Mouse (Mus musculus) testis, postnatal 14 days (tissue): ENCODE measurements around the gene Retsat.

Experiments used
- DNase-seq: peaks from one replicate; pipeline ENCODE4 v3.0.0; 2021; ENCODE audit warnings: low spot score

The Retsat gene

DNA sequence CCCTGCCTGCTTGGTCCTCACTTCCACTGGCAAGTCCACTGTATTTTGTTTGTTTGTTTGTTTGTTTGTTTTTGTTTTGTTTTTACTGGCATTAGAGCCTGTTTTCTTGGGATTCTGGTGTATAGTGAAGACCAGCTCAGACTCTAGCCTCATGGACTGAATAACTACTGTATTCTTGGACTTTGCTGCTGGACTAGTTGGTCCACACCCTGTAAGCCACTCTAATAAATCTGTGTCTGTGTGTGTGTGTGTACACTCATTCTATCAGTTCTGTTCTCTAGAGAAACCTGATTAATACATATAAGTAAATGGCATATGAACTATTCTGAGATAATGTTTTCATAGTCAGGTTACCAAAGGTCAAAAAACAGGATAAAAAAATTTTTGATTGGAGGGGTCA, 8.2 kb upstream of the Retsat start:
- no peak for DNase-seq

DNA sequence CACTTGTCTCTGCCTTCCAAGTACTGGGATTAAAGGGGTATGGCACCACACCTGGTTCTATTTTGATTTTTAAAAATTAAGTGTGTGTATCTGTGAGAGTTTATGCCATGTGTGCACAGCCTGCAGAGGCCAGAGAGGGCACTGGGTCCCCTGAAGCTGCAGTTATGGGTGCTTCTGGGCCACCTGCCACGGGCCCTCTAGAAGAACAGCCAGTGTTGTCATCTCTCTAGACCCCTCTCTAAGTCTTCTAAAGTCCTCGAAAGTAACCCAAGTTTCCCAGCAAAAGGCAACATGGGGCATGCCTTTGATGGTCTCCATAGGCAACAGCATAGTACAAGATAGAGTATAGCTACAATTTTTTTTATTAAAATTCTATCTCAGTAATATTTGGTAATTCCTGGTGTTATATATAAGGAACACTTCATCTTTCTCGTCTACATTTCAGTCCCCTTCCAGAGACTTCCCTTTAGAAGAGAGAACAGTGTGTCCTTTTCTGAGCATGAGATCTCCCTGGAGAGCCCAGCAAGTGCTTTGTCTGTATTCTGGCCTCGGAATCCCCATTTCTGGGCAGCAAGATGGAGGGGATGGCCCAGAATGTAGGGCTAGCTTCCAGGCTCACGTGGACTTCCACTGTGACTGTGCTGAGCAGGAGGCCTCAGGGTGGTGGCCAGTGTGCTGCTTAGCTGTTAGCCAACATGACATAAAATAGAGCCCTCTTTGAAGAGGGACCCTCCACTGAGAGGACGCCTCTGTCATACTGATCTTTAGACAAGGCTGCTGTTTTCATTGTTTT, 5.1 kb upstream of the Retsat start:
- DNase-seq = peak; percentile 53

GRCm38 (mm10) chr6:72593914-72594313, 4.4 kb upstream of the Retsat start:
- DNase-seq = no peak

GRCm38 (mm10) chr6:72597083-72597874, 996 bp upstream of the Retsat start:
- no peak for DNase-seq

- peak; percentile 35 for DNase-seq
Measured at GRCm38 (mm10) chr6:72598791-72599557, 699 bp downstream of the Retsat start.

- no peak for DNase-seq
Measured at GRCm38 (mm10) chr6:72600216-72600615, 1.9 kb downstream of the Retsat start.

DNA sequence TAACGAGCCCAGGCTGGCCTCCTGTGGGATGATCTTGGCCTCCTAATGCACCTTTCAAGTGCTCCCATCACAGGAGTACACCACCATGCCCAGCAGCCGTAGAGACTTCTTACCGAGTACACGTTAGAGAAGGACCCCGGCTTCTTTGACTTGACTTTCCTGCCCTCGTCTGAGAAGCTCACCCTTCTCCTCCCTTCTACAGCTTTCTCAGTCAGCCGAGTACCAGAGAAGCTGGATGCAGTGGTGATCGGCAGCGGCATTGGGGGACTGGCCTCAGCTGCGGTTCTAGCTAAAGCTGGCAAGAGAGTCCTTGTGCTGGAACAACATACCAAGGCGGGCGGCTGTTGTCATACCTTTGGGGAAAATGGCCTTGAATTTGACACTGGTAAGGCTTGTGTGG, 2.5 kb downstream of the Retsat start:
- no peak for DNase-seq

DNA sequence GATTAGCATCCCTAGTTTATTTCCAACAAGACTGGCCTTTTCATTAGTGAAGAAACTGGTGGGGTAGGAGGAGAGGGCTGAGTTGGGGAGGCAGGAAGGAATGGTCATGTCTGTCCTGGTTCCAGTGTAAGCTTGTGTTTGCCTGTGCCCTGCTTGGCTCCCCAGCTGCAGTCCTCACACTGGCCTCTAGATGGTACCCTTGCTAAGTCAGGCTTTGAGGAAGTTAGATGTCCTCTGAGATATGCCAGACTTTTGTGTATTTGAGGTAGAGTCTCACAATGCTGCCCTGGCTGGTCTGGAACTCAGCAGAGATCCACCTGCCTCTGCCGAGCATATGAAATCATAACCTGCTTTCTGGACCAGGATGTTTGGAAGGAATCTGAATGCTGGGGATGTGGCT, 3.5 kb downstream of the Retsat start:
- peak; percentile 46 for DNase-seq

GRCm38 (mm10) chr6:72604066-72604465, 5.8 kb downstream of the Retsat start:
- no peak for DNase-seq

DNA sequence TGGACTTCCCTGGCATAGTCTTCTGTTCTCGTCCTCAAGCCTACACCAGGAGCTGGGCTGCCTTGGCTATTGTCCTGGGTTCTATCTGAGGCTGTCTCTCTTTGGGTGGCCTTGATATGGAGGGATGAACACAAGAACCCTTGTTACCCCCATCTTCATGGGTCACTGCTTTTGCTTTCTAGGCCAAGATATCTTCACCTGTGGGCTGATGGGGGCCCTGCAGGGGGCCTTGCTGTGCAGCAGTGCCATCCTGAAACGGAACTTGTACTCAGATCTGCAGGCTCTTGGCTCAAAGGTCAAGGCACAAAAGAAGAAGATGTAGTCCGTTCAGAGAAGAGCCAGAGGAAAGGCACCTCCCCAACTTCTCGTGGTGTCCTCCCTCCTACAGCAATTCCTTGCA, 8.8 kb downstream of the Retsat start:
- DNase-seq = no peak

DNA sequence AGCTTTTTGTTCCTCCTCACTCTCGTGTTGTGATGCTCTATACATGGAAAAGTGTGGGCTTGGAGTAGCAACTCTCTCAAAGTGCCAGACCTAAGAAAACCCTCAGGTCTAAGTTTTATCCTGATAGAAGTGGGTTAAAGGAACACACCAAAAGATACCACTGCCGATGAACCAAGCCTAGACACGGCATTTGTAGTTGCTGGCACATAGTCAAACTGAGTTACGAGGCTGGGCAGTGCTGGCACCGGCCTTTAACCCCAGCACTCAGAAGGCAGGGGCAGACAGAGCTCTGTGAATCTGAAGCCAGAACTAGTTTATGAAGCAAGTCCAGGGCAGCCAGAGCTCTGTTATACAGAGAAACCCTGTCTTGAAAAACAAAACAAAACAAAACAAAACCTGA, 9.4 kb downstream of the Retsat start:
- DNase-seq = no peak

- no peak for DNase-seq
Measured at GRCm38 (mm10) chr6:72608662-72609184, 10.4 kb downstream of the Retsat start.

GRCm38 (mm10) chr6:72610261-72610660, 12.0 kb downstream of the Retsat start:
- DNase-seq = no peak

GRCm38 (mm10) chr6:72615151-72615550, 16.9 kb downstream of the Retsat start:
- DNase-seq = no peak

GRCm38 (mm10) chr6:72615561-72616375, 17.5 kb downstream of the Retsat start:
- no peak for DNase-seq

DNA sequence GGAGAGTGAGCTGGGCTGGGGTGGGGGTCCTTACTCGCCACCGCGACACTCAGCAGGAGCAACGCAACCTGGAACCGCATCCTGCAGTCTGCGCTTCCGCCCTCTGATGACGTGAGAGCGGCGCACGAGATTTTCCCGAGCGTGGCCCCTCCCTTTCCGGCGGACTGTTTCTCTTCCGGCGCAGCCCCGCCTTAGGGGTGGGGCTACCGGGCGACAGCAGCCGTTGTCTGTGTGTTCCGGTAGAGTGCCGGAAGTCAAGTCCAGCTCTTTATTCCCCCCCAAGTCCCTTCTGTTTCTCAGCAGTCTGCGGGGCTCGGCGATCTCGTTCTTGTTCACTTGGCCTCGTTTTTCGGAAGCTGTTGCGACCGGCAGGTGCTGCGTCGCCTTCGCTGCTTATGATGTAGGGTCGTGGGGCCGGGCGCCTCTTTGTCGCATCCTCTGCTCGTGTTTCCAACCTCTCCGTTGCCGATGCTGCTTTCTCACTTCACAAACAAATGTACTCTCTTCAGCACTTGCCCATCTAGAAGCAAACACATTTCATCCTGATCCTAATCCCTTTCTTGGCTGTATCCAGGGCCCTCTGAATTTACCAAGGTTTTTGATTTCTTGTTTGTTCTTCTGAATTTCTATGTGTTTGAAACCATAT, 18.5 kb downstream of the Retsat start, which contains the start of gene Tgoln1:
Gene Tgoln1 (minus strand): TSS at position 358 of the 646 bp plus-strand sequence.
- DNase-seq = peak; percentile 93

DNA sequence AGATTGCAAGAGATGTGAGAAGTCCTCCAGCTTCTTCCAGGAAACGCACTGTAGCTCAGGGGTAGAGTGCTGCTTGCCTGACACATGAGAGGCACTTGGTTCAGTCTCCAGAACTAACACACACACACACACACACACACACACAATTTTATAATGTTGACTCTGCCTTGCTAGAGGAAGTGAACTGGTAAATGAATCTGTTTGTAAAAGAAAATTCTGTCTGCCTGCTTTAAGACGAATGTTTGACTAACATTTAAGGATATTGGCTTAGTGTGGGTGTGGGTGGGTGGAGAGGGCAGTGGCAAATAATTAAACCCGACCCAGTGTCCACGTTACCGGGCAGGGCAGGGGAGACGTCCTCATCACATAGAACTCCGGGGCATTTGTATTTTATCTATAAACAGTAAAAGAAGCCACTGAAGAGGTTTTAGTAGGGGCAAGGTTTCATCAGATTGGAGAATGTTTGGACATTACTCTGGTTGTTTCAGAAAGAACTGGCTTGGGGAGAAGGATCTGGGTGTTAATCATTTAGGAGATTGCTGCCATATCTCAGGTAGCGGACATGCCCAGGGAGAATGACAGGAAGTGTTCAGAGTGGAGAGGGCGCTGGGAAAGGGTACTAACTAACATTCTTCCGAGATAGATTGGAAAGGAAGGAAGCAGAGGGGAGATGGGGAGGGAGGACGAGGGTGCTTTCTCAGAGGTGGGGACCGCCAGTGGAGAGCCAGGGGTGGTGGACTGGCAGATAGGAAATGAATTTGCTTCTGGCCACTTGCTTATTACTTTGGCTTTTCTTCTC, 21.7 kb downstream of the Retsat start:
- DNase-seq = no peak

DNA sequence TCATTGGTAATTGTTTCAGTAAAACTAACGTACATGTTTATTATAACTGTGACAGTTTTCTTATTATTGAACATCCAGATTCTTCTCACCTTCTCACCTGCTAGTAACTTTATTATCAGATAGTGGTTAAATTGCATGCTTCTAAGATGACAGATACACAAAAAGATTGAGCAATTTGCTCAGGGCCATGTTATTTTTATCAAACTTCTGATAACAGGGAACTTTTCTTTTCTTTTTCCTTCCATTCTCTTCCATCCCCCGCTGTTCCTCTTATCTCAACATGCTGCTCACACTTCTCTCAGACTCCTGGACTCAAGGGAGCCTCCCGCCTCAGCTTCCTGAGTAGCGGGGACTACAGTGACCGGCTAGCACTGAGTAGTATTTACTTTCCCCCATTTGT, 22.6 kb downstream of the Retsat start:
- no peak for DNase-seq

DNA sequence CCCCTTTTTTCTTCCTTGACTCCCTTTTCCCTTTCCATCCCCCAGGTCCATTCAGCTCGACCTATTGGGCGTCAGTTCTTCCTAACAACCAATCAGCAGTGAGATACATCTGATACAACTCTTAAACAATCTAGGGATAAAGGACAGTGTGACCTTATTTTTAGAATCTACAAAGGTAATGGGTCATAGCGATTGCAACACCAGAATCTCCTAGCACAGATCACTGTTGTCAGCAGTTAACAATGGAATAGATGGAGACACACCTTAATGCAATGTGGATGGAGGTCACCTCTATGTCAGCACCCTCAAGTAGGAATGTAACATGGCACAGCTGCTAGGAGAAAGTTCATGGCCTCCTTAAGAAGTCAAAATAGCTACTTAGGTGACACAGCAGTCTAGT, 24.6 kb downstream of the Retsat start:
- DNase-seq = no peak
